Mouse (Mus musculus): ENCODE data around the gene Ccnd2.
A peak's percentile ranks its signal among the peaks of the same experiment; 100 is the strongest.

DNA sequence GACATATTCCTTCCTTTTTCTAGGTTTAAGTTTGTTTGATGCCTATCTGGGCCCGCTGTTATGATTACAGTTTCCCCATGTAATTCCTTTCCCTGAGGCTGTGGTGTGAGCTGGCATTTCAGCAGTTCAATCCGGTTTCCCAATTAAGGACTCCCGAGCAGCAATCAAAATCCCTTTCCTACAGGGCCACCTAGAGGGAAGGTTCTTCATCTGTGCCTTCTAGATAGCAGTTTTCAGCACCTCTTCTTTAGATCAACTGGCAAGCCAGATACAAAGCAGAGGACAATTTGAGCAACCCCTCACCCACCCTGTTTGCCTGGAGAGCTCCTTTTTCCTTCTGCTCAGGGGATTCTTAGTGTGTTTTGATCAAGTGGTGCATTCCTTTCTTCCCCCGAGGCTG, 65.3 kb downstream of the Ccnd2 start:
- TF ChIP-seq CTCF (IDR thresholded peaks at IDR 0.05; ENCODE audit: low read depth), result peak; percentile 46; the same call in 1 of the 2 replicates
- TF ChIP-seq EP300 (optimal IDR thresholded peaks at IDR 0.05), result no peak
